Mouse (Mus musculus) erythroblast, embryonic 14.5 days (primary cell): ENCODE data around the gene BC030867. TPM values are rescaled to one million over a fixed set of nuclear protein-coding genes. Genes with fewer than 3 reads are reported as not detected.
A peak's percentile ranks its signal among the peaks of the same experiment; 100 is the strongest.

Experiments used
- H3K27me3 ChIP-seq: 2 replicates; pipeline ENCODE4 v1.6.1; 2012; ENCODE audit warnings: inconsistent platforms; ENCODE audit not compliant: control insufficient read depth
- H3K36me3 ChIP-seq: 2 replicates; pipeline ENCODE4 v1.6.1; 2012; ENCODE audit warnings: mild to moderate bottlenecking, inconsistent platforms; ENCODE audit not compliant: control insufficient read depth
- H3K4me1 ChIP-seq: 2 replicates; pipeline ENCODE4 v1.6.1; 2012; ENCODE audit warnings: inconsistent platforms; ENCODE audit not compliant: control insufficient read depth
- H3K4me3 ChIP-seq: replicated peaks from 2 replicates; pipeline ENCODE3; 2012; ENCODE audit warnings: moderate library complexity, mild to moderate bottlenecking, inconsistent platforms
- H3K9me3 ChIP-seq: 2 replicates; pipeline ENCODE4 v1.6.1; 2012; ENCODE audit warnings: low read length, inconsistent platforms, mixed read lengths; ENCODE audit not compliant: control insufficient read depth
- GATA1 ChIP-seq: IDR thresholded peaks from 2 replicates; pipeline ENCODE4 v1.6.1; 2012; ENCODE audit warnings: low read length, inconsistent platforms, mixed read lengths
- TAL1 ChIP-seq: IDR thresholded peaks from 3 replicates; pipeline ENCODE4 v1.6.1; 2012; ENCODE audit warnings: low read length, inconsistent platforms, mixed read lengths
- polyA plus RNA-seq: library from polyadenylated mRNA; stranded (reverse); fragments of >175 nt; gene quantifications from 2 replicates; pipeline ENCODE4 v1.2.3, GENCODE M21; 2012

BC030867 gene
- polyA plus RNA-seq, 1 experiment, result 0.50 TPM

DNA sequence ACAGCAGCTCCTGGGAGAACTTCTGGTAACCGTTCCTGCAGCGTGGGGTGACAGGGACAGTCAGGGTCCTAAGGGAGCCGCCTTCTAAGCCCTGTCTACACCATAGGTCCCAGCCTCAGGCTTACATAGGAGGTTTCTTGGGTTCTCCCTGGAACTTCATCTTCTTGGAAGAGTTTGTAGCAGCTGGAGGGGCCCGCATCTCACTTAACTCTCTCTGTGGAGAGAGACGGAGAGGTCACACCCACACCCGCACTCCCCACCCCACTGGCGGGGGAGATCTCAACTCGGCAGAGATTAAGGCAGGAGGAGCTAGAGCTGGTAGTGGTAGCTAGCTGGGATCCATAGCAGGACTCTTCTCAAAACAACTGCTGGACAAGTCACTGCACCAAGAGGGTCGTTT, 59.4 kb downstream of the BC030867 start:
- TF ChIP-seq TAL1 (no peak), GATA1 (no peak)
- H3K4me3 ChIP-seq, result no peak overlapping the region
- peaks cover 56% of the 10 kb centered on the region for H3K4me1 ChIP-seq
- H3K27me3 ChIP-seq, result no peaks in the 10 kb centered on the region
- H3K36me3 ChIP-seq, result peaks cover 88% of the 10 kb centered on the region
- H3K9me3 ChIP-seq, result no peaks in the 10 kb centered on the region

DNA sequence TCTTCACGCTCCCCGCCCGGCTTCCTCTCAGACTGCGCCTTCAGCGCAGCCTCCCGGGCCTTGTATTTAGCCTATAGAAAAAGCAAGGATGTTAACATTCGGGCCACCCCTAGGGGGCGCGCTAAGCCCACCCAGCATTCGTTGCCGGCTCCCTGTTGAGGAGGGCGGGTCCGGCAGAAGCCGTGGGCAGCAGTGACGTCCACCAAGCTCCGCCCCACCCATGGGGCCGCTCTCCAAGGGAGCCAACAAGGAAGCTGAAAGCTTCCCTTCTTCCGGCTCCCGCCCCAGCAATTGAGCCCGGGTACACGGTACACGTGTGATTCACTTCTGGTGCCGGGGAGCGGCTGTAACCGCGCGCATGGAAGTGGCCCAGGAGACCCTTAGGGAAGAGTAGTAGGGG, 60.3 kb downstream of the BC030867 start:
- Histone ChIP-seq H3K27me3 (no peaks in the 10 kb centered on the region), H3K9me3 (no peaks in the 10 kb centered on the region), H3K36me3 (peaks cover 97% of the 10 kb centered on the region), H3K4me3 (peak overlapping the region; percentile 59), H3K4me1 (peaks cover 61% of the 10 kb centered on the region)
- no peak for TF ChIP-seq TAL1
- TF ChIP-seq GATA1, result no peak

DNA sequence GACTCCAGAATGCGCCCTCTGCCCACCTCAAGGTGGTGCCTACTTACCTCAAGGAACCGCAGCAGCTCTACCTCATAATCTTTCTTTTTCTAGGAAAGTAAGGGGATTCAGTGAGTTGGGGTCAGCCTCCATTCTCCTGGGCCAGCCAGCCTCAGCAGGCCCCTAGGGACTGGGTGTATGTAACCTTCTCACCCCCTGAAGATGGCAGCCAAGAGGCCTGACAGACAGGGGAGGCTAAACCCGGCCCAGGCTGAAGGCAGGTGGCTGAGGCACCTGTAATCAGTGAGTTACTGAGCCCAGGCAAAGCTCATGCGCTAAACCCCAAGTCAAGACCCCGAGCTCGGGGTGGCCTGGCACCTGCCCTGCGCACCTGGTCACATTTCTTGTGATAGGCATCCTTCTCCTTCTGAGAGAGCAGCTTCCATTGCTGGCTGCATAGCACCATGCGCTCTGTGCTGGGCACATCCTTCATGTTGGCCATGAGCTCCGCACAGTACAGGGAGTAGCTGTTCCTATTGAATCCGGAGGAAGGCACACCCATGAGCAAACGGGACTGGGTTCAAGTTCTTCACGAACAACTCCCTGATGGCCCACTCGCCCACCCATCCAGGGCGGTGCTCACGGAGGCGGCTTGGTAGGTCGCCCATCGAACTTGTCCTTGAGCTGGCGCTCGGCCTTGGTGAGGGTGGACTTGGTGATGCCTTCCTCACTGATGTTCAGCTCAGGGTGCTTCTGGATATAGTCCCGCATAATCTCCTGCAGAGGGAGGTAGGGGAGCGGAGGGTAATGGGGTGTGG, 61.3 kb downstream of the BC030867 start:
- TF ChIP-seq TAL1, result no peak
- TF ChIP-seq GATA1, result no peak
- Histone ChIP-seq H3K4me1 (peaks cover 71% of the 10 kb centered on the region), H3K9me3 (no peaks in the 10 kb centered on the region), H3K36me3 (peaks cover 100% of the 10 kb centered on the region), H3K27me3 (no peaks in the 10 kb centered on the region), H3K4me3 (peak overlapping the region; percentile 59)

DNA sequence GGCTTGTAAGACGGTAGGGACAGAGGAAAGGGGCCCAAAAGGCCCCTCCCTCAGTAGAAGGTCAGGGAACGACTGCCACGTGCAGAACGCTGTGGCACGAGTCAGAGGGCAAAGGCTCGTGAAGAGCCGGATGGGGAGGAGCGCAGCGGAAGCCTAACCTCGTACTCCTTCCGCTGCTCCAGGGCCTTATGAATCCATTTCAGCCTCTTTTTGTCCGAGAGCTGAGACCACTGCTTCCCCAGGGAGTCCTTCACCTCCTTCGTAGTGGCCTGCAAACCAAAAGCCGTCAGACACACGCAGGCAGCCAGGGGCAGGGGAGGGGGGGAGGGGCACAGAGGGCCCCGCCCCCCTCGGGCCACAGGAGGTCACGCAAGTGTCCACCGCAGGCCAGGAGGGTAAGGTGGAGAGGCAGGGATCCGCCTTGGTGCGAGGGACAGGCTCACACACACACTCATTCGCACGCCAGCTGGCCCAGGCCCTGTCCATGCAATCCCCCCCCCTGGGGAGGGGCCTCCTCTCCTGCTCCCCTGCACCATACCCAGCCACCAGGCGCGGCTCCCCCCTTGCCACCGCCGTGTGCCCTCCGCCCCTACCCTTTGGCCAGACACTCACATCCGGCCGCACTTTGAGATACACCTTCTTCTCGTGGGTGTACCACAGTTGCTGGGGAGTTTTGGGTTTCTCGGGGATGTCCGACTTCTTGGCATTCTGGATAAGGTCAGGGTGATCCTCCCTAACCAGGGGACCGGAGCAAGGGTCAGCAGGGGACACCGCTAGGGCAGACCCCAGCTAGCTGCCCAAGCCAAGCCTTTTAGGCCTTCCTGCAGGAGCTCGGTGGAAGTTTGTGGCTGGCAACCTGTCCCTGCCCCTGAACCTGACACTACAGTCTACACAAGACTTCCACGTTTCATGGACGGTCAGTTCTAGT, 62.4 kb downstream of the BC030867 start:
- Histone ChIP-seq H3K27me3 (no peaks in the 10 kb centered on the region), H3K4me1 (peaks cover 78% of the 10 kb centered on the region), H3K36me3 (peaks cover 100% of the 10 kb centered on the region), H3K4me3 (peak overlapping the region; percentile 59), H3K9me3 (no peaks in the 10 kb centered on the region)
- TF ChIP-seq TAL1 (no peak), GATA1 (no peak)

DNA sequence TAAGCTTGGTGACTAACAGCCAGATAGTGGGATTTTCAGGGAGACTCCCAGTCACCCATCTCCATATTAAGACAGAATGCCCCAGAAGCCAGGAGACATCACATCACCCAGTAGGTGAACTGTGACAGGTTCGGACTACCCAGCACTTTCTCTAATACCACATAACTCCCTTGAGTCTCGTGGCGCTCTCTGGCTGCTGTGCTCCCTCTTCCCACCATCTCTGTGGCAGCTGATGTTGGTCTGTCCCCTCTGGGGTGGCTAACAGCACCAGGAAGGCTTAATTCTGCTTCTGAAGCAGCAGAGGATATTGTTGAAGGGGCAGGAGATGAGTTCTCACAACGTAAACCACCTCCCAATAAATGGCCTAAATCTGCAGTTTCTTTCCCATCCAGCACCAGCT, 63.3 kb downstream of the BC030867 start:
- Histone ChIP-seq H3K36me3 (peaks cover 95% of the 10 kb centered on the region), H3K4me1 (peaks cover 81% of the 10 kb centered on the region), H3K4me3 (no peak overlapping the region), H3K9me3 (no peaks in the 10 kb centered on the region), H3K27me3 (no peaks in the 10 kb centered on the region)
- TF ChIP-seq TAL1, result no peak
- no peak for TF ChIP-seq GATA1

DNA sequence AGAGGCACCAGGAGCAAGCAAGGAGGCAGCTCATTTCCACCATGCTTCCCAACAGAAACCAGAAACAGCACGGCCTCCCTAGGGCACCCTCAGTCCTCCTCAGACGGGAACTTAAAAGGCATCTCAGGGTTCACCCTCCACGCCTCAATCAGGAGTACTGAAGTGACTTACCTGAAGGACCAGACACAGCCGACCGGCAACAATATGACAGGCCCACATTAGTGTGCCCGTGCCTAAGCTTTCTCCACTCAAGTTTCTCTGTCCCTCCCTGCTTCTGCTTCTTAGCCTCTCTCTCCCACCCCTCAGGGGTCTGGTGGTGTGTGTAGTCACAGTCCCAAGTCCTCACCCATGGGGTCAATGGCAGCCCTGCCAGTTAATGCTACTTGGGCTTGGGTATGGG, 63.9 kb downstream of the BC030867 start:
- no peak overlapping the region for H3K4me3 ChIP-seq
- TF ChIP-seq GATA1, result no peak
- no peak for TF ChIP-seq TAL1
- H3K27me3 ChIP-seq, result no peaks in the 10 kb centered on the region
- peaks cover 80% of the 10 kb centered on the region for H3K4me1 ChIP-seq
- no peaks in the 10 kb centered on the region for H3K9me3 ChIP-seq
- H3K36me3 ChIP-seq, result peaks cover 89% of the 10 kb centered on the region

DNA sequence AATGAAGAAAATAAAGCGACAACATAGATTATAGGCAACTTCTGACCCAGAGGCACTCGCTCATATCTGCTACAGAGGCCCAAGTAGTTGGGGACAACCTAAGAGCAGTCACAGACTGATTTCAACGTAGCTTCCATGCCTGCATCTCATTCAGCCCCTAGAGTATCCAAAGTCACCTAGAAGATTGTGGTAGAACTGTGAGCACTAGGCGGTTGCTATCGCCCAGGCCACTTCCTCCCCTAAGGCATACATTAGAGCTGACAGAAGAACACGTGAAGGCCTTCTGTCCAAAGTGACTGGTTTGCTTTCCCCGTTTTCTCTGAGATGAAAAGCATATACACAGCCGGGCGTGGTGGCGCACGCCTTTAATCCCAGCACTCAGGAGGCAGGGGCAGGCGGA, 65.6 kb downstream of the BC030867 start:
- no peak for TF ChIP-seq GATA1
- no peak for TF ChIP-seq TAL1
- Histone ChIP-seq H3K9me3 (no peaks in the 10 kb centered on the region), H3K27me3 (no peaks in the 10 kb centered on the region), H3K4me3 (no peak overlapping the region), H3K4me1 (peaks cover 66% of the 10 kb centered on the region), H3K36me3 (peaks cover 74% of the 10 kb centered on the region)

Other genes with a start within 250 kb of the BC030867 start
- 0.05 TPM in 1 of 2 replicates, not detected in the other for gene Mpp3, start 220.4 kb upstream of the BC030867 start, polyA plus RNA-seq
- not detected in 2 replicates for gene Cd300lg, start 207.4 kb upstream of the BC030867 start, polyA plus RNA-seq
- gene Mpp2, start 160.4 kb upstream of the BC030867 start, polyA plus RNA-seq, result 21.2 and 24.5 TPM in 2 replicates
- not detected in 2 replicates for gene Ppy, start 147.6 kb upstream of the BC030867 start, polyA plus RNA-seq
- not detected in 2 replicates for gene Pyy, start 141.1 kb upstream of the BC030867 start, polyA plus RNA-seq
- 0.14 and 0.16 TPM in 2 replicates for gene Nags, start 103.4 kb upstream of the BC030867 start, polyA plus RNA-seq
- gene Tmem101, start 92.5 kb upstream of the BC030867 start, polyA plus RNA-seq, result 1.1 and 1.7 TPM in 2 replicates
- 8.9 TPM in 2 replicates for gene Lsm12, start 63.6 kb upstream of the BC030867 start, polyA plus RNA-seq
- gene G6pc3, start 59.3 kb upstream of the BC030867 start, polyA plus RNA-seq, result 0.30 and 0.50 TPM in 2 replicates
- 4.3 and 6.3 TPM in 2 replicates for gene Hdac5, start 18.7 kb upstream of the BC030867 start, polyA plus RNA-seq
- gene Asb16, start 19.9 kb downstream of the BC030867 start, polyA plus RNA-seq, result 0.01 and 0.02 TPM in 2 replicates
- 8.1 and 8.9 TPM in 2 replicates for gene Tmub2, start 36.0 kb downstream of the BC030867 start, polyA plus RNA-seq
- gene Atxn7l3, start 47.7 kb downstream of the BC030867 start, polyA plus RNA-seq, result 4.5 and 6.0 TPM in 2 replicates
- gene Ubtf, start 70.9 kb downstream of the BC030867 start, polyA plus RNA-seq, result 10.3 and 12.3 TPM in 2 replicates
- 575 and 672 TPM in 2 replicates for gene Slc4a1, start 117.3 kb downstream of the BC030867 start, polyA plus RNA-seq
- 1.8 and 2.1 TPM in 2 replicates for gene Rundc3a, start 144.5 kb downstream of the BC030867 start, polyA plus RNA-seq
- gene Slc25a39, start 159.1 kb downstream of the BC030867 start, polyA plus RNA-seq, result 579 and 725 TPM in 2 replicates
- 1.8 and 2.6 TPM in 2 replicates for gene Grn, start 181.4 kb downstream of the BC030867 start, polyA plus RNA-seq
- 0.01 and 0.02 TPM in 2 replicates for gene Fam171a2, start 198.8 kb downstream of the BC030867 start, polyA plus RNA-seq
- gene Itga2b, start 221.2 kb downstream of the BC030867 start, polyA plus RNA-seq, result 1.7 and 2.4 TPM in 2 replicates